25 mouse cellular contexts compared by ENCODE assay signal in genomic region chr8:124526261-124526660, GRCm38 (mm10). TPM values are rescaled to one million over a fixed set of nuclear protein-coding genes. Genes with fewer than 3 reads are reported as not detected.
A peak's percentile ranks its signal among the peaks of the same experiment; 100 is the strongest.
DNase-seq lines count a peak whose midpoint lies in the region; TF ChIP-seq lines count a peak whose summit lies in the region.
"Had no signal": no experiment of that assay in that cellular context is flagged by ENCODE, and none has a peak within 500 bp of the region (broad histone marks: within the 10 kb centered on the region; RNA-seq: fewer than 3 reads in every experiment).

No protein-coding gene starts in this region.

- peaks cover 6% of the 10 kb centered on the region for H3K4me1 ChIP-seq in heart, adult 2 months (ENCODE audit: control insufficient read depth, insufficient read depth, low read length)

- no peak for TF ChIP-seq CTCF in heart, adult 2 months (IDR thresholded peaks at IDR 0.05)

- H3K9ac ChIP-seq in heart, adult 2 months (ENCODE audit: low read depth, low read length) = no peak overlapping the region
- H3K9ac ChIP-seq: forebrain, embryonic 13.5 days; hindbrain, embryonic 12.5 days; hindbrain, embryonic 15.5 days had no signal

- H3K27me3 ChIP-seq in heart, adult 2 months (ENCODE audit: control insufficient read depth, insufficient read depth, low read length) = no peaks in the 10 kb centered on the region
- H3K27me3 ChIP-seq: CH12.LX; forebrain, embryonic 13.5 days; hindbrain, embryonic 12.5 days; hindbrain, embryonic 15.5 days; Patski had no signal

- WGBS in heart, adult 2 months = 85% methylated on average over 11 of the region's 11 CpGs

- no peak overlapping the region for H3K27ac ChIP-seq in heart, adult 2 months
- H3K27ac ChIP-seq: forebrain, embryonic 10.5 days; forebrain, embryonic 13.5 days; hindbrain, embryonic 12.5 days; hindbrain, embryonic 15.5 days had no signal

- intact Hi-C loops in heart, adult 2 months (cut with DNase I) = no loop called here

- peaks cover 6% of the 10 kb centered on the region for H3K79me2 ChIP-seq in heart, adult 2 months (replicated peaks; ENCODE audit: control insufficient read depth, insufficient read depth, low read length)

- no peak for TF ChIP-seq POLR2A in heart, adult 2 months (IDR thresholded peaks at IDR 0.05; ENCODE audit: insufficient read depth, low read depth, low read length)

- peak; percentile 32 for DNase-seq in adrenal gland, postnatal 10 days
- DNase-seq in adrenal gland, postnatal 4 days (ENCODE audit: low spot score in 2 of 2) = no peak
- peak; percentile 75 for DNase-seq in heart, adult 11 months
- no peak for DNase-seq in heart, adult 2 months
- DNase-seq in lung, postnatal 25 days (ENCODE audit: low spot score) = peak; percentile 28
- DNase-seq in lung, postnatal 14 days = no peak
- DNase-seq: adrenal gland, adult 8-10 months; B cell, adult 2 months; cerebellum, adult 18-20 months; cerebellum, adult 9-10 months; cerebellum, postnatal 14 days; gastrocnemius, postnatal 14 days had no signal

- TF ChIP-seq EP300 in heart, adult 2 months (IDR thresholded peaks at IDR 0.05; ENCODE audit: insufficient read depth, low read depth, low read length) = no peak

- H3K4me3 ChIP-seq in heart, adult 2 months = no peak overlapping the region
- H3K4me3 ChIP-seq: forebrain, embryonic 10.5 days; forebrain, embryonic 13.5 days; hindbrain, embryonic 12.5 days; hindbrain, embryonic 15.5 days had no signal

- H3K36me3 ChIP-seq in heart, adult 2 months (ENCODE audit: control insufficient read depth, insufficient read depth, low read length) = no peaks in the 10 kb centered on the region

RNA-seq across cellular contexts. Expression of gene Cog2, which starts 5.7 kb away (rescaled TPM):
- 10 to 100 TPM; 34.1 to 36.3 TPM for total RNA-seq in adrenal gland, postnatal 10 days (2021)
- 10 to 100 TPM; 51.6 to 53.8 TPM for total RNA-seq in adrenal gland, postnatal 4 days (2021)
- total RNA-seq in heart, adult 2 months (2021) = 10 to 100 TPM; 25.9 to 28.4 TPM
- 11.5 and 15.9 TPM in 2 replicates for polyA plus RNA-seq in heart, adult 2 months (2012; rRNA removed)

RNA-seq across cellular contexts. Expression of gene Agt, which starts 43.2 kb away (rescaled TPM):
- 100 to 1,000 TPM; 124 to 320 TPM for total RNA-seq in adrenal gland, postnatal 10 days (2021)
- 100 to 1,000 TPM in 1 of 2 experiments, 1 to 10 TPM in 1; 8.3 to 104 TPM for total RNA-seq in adrenal gland, postnatal 4 days (2021)
- 10 to 100 TPM; 10.3 to 10.5 TPM for total RNA-seq in heart, adult 2 months (2021)
- 9.4 and 10.1 TPM in 2 replicates for polyA plus RNA-seq in heart, adult 2 months (2012; rRNA removed)
- total RNA-seq: CH12.LX; G1E; hematopoietic stem cell, adult 5-6 weeks had no signal
- polyA plus RNA-seq: embryonic facial prominence, embryonic 11.5 days; forebrain, embryonic 10.5 days; forebrain, embryonic 13.5 days; G1E had no signal

RNA-seq across cellular contexts. Expression of gene Capn9, which starts 49.6 kb away (rescaled TPM):
- total RNA-seq in adrenal gland, postnatal 10 days (2021) = under 1 TPM in 1 of 2 experiments, not detected in 1; 0.18 TPM
- total RNA-seq in adrenal gland, postnatal 4 days (2021) = under 1 TPM; 0.23 to 0.59 TPM
- total RNA-seq in heart, adult 2 months (2021) = not detected
- 0.06 TPM in 1 of 2 replicates, not detected in the other for polyA plus RNA-seq in heart, adult 2 months (2012; rRNA removed)
- total RNA-seq: CH12.LX; G1E; gastrocnemius, adult 18-20 months; heart, adult 8-10 months; heart, postnatal 25 days; hematopoietic stem cell, adult 5-6 weeks had no signal
- polyA plus RNA-seq: embryonic facial prominence, embryonic 11.5 days; forebrain, embryonic 10.5 days; G1E; heart, embryonic 11.5 days; hindbrain, embryonic 12.5 days; Patski had no signal

Comparison
In these comparisons a context has a peak if more than half of its experiments do, and no peak if none do; other contexts are left out.
1. DNase-seq: peak in adrenal gland, postnatal 10 days (single experiment), heart, adult 11 months (single experiment) and lung, postnatal 25 days (single experiment); none in adrenal gland, postnatal 4 days (0 of 2), heart, adult 2 months (0 of 2) and lung, postnatal 14 days (single experiment).